Mouse (Mus musculus): ENCODE data around the gene Cilp2.

DNA sequence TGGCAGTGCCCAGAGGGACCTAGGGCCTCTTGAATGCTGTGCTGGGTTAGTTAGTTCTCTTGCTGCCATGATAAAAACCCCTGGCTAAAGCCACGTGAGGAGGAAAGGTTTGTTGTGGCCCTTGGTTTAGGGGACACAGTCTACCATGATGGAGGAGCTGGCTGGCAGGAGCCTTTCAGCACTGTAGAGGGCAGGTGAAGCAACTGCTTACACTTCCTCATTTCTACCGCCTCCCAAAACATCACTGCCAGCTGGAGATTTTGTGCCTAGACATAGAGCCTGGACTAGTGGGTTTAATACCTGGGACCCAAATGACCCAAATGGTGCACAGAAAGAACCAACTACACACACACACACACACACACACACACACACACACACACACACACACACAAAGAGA lies 26.2 kb downstream of the Cilp2 start:
- no peak for TF ChIP-seq CTCF (conservative IDR thresholded peaks at IDR 0.05; ENCODE audit: insufficient read depth, insufficient read length, low read depth, low read length)
- TF ChIP-seq POLR2A (IDR thresholded peaks at IDR 0.05; ENCODE audit: low read depth, low read length): no peak
